Mouse (Mus musculus) lung, postnatal 0 days (tissue): ENCODE measurements around the gene 2010111I01Rik.

Experiments
- CTCF ChIP-seq: IDR thresholded peaks from 2 replicates; pipeline ENCODE4 v1.5.1; 2016; ENCODE audit warnings: antibody characterized with exemption, mild to moderate bottlenecking
- EP300 ChIP-seq: IDR thresholded peaks from 2 replicates; pipeline ENCODE4 v1.6.1; 2016; ENCODE audit warnings: antibody characterized with exemption, mild to moderate bottlenecking, control low read depth

DNA sequence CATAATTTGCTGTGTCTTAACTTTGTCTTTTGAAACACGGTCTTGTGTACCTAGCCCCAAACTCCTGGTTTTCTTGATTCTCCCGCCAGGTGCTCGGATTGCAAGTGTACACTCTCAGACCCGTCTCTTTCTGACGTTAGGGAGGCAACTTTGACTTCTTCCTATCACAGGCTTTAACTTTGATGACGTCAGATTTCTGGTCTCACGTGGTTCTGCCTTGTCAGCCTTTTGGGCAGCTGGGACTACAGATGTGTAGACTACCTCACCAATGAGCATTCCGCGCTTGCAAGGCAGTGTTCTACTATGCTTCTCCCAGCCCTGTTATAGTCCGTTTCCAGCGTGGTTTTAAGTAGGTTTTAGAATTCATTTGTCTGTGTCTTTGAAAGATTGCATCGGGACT is 137.1 kb downstream of the 2010111I01Rik start:
- TF ChIP-seq CTCF (no peak), EP300 (no peak)
